Mouse (Mus musculus): ENCODE data around the gene Dmrt3.

DNA sequence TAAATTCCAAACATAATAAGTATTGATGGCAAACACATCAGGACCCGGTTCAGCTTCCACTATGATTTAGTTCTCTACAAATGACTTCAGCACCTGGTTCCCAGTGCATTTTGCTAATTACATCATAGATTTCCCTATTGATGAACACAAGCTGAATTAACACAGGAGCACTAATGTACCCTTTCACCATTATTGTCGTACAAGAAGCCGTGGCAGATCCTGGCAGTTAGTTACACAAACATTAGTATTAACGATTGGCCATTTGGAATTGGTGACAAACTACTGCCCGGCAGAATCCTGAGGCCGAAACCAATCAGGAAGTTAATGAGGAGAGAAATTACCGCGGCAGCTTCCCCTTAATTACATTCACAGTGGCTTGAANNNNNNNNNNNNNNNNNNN is 8.1 kb upstream of the Dmrt3 start:
- TF ChIP-seq POLR2A (IDR thresholded peaks at IDR 0.05; ENCODE audit: low read depth, low read length) (no peak), CTCF (IDR thresholded peaks at IDR 0.05; ENCODE audit: borderline replicate concordance, insufficient read depth, low read length) (no peak)
